35 mouse cellular contexts compared by ENCODE assay signal in genomic region chr13:110363722-110364121, GRCm38 (mm10). TPM values are rescaled to one million over a fixed set of nuclear protein-coding genes. Genes with fewer than 3 reads are reported as not detected.
DNase-seq lines count a peak whose midpoint lies in the region; ATAC-seq and TF ChIP-seq lines count a peak whose summit lies in the region.
"Had no signal": no experiment of that assay in that cellular context is flagged by ENCODE, and none has a peak within 500 bp of the region (broad histone marks: within the 10 kb centered on the region; RNA-seq: fewer than 3 reads in every experiment).

No protein-coding gene starts in this region.

- TF ChIP-seq CTCF in liver, postnatal 0 days (IDR thresholded peaks at IDR 0.05; ENCODE audit: low read depth): no peak

- no peak overlapping the region for H3K4me2 ChIP-seq in liver, postnatal 0 days (ENCODE audit: low read depth, low read length)
- H3K4me2 ChIP-seq in liver, embryonic 11.5 days: no peak overlapping the region
- H3K4me2 ChIP-seq in forebrain, embryonic 15.5 days (replicated peaks): no peak overlapping the region
- H3K4me2 ChIP-seq: embryonic facial prominence, embryonic 13.5 days; heart, embryonic 15.5 days; hindbrain, embryonic 13.5 days; limb, embryonic 12.5 days; midbrain, embryonic 12.5 days had no signal

- 0 out of 2 replicates have a peak, but pooled peaks have one; percentile 28 for ATAC-seq in liver, postnatal 0 days
- no peak for ATAC-seq in liver, embryonic 11.5 days (replicated peaks; ENCODE audit: low FRiP score)
- ATAC-seq in megakaryocyte progenitor cell, adult 5-6 weeks (replicated peaks; ENCODE audit: poor library complexity): peak; percentile 56
- ATAC-seq in forebrain, embryonic 15.5 days (replicated peaks): no peak
- ATAC-seq: forebrain, embryonic 16.5 days had no signal

- H3K4me3 ChIP-seq in liver, postnatal 0 days (ENCODE audit: low read depth, low read length): no peak overlapping the region
- H3K4me3 ChIP-seq in liver, embryonic 11.5 days (ENCODE audit: low read depth, low read length): no peak overlapping the region
- no peak overlapping the region for H3K4me3 ChIP-seq in forebrain, embryonic 15.5 days
- H3K4me3 ChIP-seq: embryonic facial prominence, embryonic 13.5 days; forebrain, embryonic 10.5 days; heart, embryonic 10.5 days; heart, embryonic 15.5 days; hindbrain, embryonic 13.5 days; left cerebral cortex, adult 2 months; limb, embryonic 12.5 days; megakaryocyte, embryonic 14.5 days; midbrain, embryonic 12.5 days had no signal

- 35% methylated on average over 6 of the region's 6 CpGs for WGBS in liver, postnatal 0 days (ENCODE audit: insufficient replicate concordance)
- WGBS in liver, embryonic 11.5 days: 57% methylated on average over 6 of the region's 6 CpGs
- 85% methylated on average over 6 of the region's 6 CpGs for WGBS in forebrain, embryonic 15.5 days

- no peak for TF ChIP-seq EP300 in liver, postnatal 0 days (IDR thresholded peaks at IDR 0.05; ENCODE audit: low read depth)

- H3K27ac ChIP-seq in liver, postnatal 0 days (ENCODE audit: low read depth): peak overlapping the region; percentile 55; the same call in 1 of the 2 replicates
- H3K27ac ChIP-seq in liver, embryonic 11.5 days (ENCODE audit: low read depth, low read length): no peak overlapping the region
- no peak overlapping the region for H3K27ac ChIP-seq in forebrain, embryonic 15.5 days (replicated peaks)
- H3K27ac ChIP-seq: embryonic facial prominence, embryonic 13.5 days; forebrain, embryonic 10.5 days; heart, embryonic 10.5 days; heart, embryonic 15.5 days; hindbrain, embryonic 13.5 days; left cerebral cortex, adult 2 months; limb, embryonic 12.5 days; midbrain, embryonic 12.5 days; stomach, postnatal 0 days had no signal

- H3K4me1 ChIP-seq in liver, postnatal 0 days (ENCODE audit: insufficient read depth): no peaks in the 10 kb centered on the region
- no peaks in the 10 kb centered on the region for H3K4me1 ChIP-seq in liver, embryonic 11.5 days (replicated peaks; ENCODE audit: control insufficient read depth, insufficient read depth, low read length)
- no peaks in the 10 kb centered on the region for H3K4me1 ChIP-seq in forebrain, embryonic 15.5 days
- H3K4me1 ChIP-seq: embryonic facial prominence, embryonic 13.5 days; forebrain, embryonic 10.5 days; heart, embryonic 10.5 days; heart, embryonic 15.5 days; limb, embryonic 12.5 days; megakaryocyte, embryonic 14.5 days; midbrain, embryonic 12.5 days had no signal

- H3K27me3 ChIP-seq in liver, postnatal 0 days (ENCODE audit: insufficient read depth, low read length): no peaks in the 10 kb centered on the region
- H3K27me3 ChIP-seq in liver, embryonic 11.5 days (replicated peaks; ENCODE audit: control insufficient read depth, insufficient read depth, low read length): no peaks in the 10 kb centered on the region
- no peaks in the 10 kb centered on the region for H3K27me3 ChIP-seq in forebrain, embryonic 15.5 days
- H3K27me3 ChIP-seq: embryonic facial prominence, embryonic 13.5 days; heart, embryonic 15.5 days; hindbrain, embryonic 13.5 days; limb, embryonic 12.5 days; midbrain, embryonic 12.5 days had no signal

- DNase-seq in liver, postnatal 0 days: no peak
- no peak for DNase-seq in liver, embryonic 11.5 days (ENCODE audit: low spot score)
- peak; percentile 44 to 62 for DNase-seq in spleen, postnatal 36 days (ENCODE audit: low spot score in 2 of 2)
- no peak for DNase-seq in spleen, postnatal 14 days (ENCODE audit: low spot score in 2 of 2)
- DNase-seq in cerebellum, adult 9-10 months: no peak
- DNase-seq: adrenal gland, postnatal 14 days; cerebellum, adult 11 months; cerebellum, adult 9-11 months; heart, postnatal 36 days; kidney, adult 11 months; kidney, postnatal 25 days; retina, postnatal 1 day; right cerebral cortex, postnatal 14 days; thymus, adult 18-20 months; thymus, postnatal 25 days had no signal

- H3K9me3 ChIP-seq in liver, postnatal 0 days (ENCODE audit: low read length): no peaks in the 10 kb centered on the region
- H3K9me3 ChIP-seq in liver, embryonic 11.5 days (ENCODE audit: control insufficient read depth, low read length): no peaks in the 10 kb centered on the region
- H3K9me3 ChIP-seq in forebrain, embryonic 15.5 days: no peaks in the 10 kb centered on the region
- H3K9me3 ChIP-seq: embryonic facial prominence, embryonic 13.5 days; forebrain, embryonic 10.5 days; heart, embryonic 10.5 days; heart, embryonic 15.5 days; hindbrain, embryonic 13.5 days; limb, embryonic 12.5 days; megakaryocyte, embryonic 14.5 days; midbrain, embryonic 12.5 days had no signal

- no peaks in the 10 kb centered on the region for H3K36me3 ChIP-seq in liver, postnatal 0 days (replicated peaks; ENCODE audit: insufficient read depth, low read length)
- H3K36me3 ChIP-seq in liver, embryonic 11.5 days (ENCODE audit: control insufficient read depth, insufficient read depth, low read length): no peaks in the 10 kb centered on the region
- no peaks in the 10 kb centered on the region for H3K36me3 ChIP-seq in forebrain, embryonic 15.5 days
- H3K36me3 ChIP-seq: embryonic facial prominence, embryonic 13.5 days; forebrain, embryonic 10.5 days; heart, embryonic 10.5 days; heart, embryonic 15.5 days; hindbrain, embryonic 13.5 days; limb, embryonic 12.5 days; midbrain, embryonic 12.5 days had no signal

- H3K9ac ChIP-seq in liver, postnatal 0 days (replicated peaks): no peak overlapping the region
- no peak overlapping the region for H3K9ac ChIP-seq in liver, embryonic 11.5 days (ENCODE audit: low read depth, low read length)
- H3K9ac ChIP-seq in forebrain, embryonic 15.5 days (replicated peaks): no peak overlapping the region
- H3K9ac ChIP-seq: embryonic facial prominence, embryonic 13.5 days; heart, embryonic 15.5 days; hindbrain, embryonic 13.5 days; limb, embryonic 12.5 days; midbrain, embryonic 12.5 days had no signal

RNA-seq across cellular contexts. Expression of gene Gapt, which starts 6.7 kb away (rescaled TPM):
- polyA plus RNA-seq in liver, postnatal 0 days (2015; fragmentation: Nextera tagmentation; extraction: Ambion mirVana): 3.5 and 3.6 TPM in 2 replicates
- 1.8 and 2.0 TPM in 2 replicates for polyA plus RNA-seq in liver, embryonic 11.5 days (2014; fragmentation: Nextera tagmentation; extraction: Ambion mirVana)
- 40.7 and 56.1 TPM in 2 replicates for total RNA-seq in megakaryocyte progenitor cell, adult 5-6 weeks (2015)
- 7.6 and 9.2 TPM in 2 replicates for total RNA-seq in megakaryocyte progenitor cell, adult 5-6 weeks (2017)
- polyA plus RNA-seq in forebrain, embryonic 15.5 days (2015; fragmentation: Nextera tagmentation; extraction: Ambion mirVana): not detected in 2 replicates
- total RNA-seq: gastrocnemius, adult 8-10 months; layer of hippocampus, adult 18-20 months; layer of hippocampus, postnatal 10 days; left cerebral cortex, adult 2 months; left cerebral cortex, postnatal 25 days; liver, adult 2 months; midbrain, postnatal 0 days had no signal
- polyA plus RNA-seq: forebrain, embryonic 16.5 days; midbrain, postnatal 0 days; neural tube, embryonic 14.5 days had no signal

RNA-seq across cellular contexts. Expression of gene Plk2, which starts 31.1 kb away (rescaled TPM):
- 8.4 and 9.6 TPM in 2 replicates for polyA plus RNA-seq in liver, postnatal 0 days (2015; fragmentation: Nextera tagmentation; extraction: Ambion mirVana)
- polyA plus RNA-seq in liver, embryonic 11.5 days (2014; fragmentation: Nextera tagmentation; extraction: Ambion mirVana): 35.6 and 38.5 TPM in 2 replicates
- 0.61 and 0.77 TPM in 2 replicates for total RNA-seq in megakaryocyte progenitor cell, adult 5-6 weeks (2015)
- total RNA-seq in megakaryocyte progenitor cell, adult 5-6 weeks (2017): 2.0 and 2.9 TPM in 2 replicates
- polyA plus RNA-seq in forebrain, embryonic 15.5 days (2015; fragmentation: Nextera tagmentation; extraction: Ambion mirVana): 177 and 183 TPM in 2 replicates

Comparison
In these comparisons a context has a peak if more than half of its experiments do, and no peak if none do; other contexts are left out.
1. ATAC-seq: peak in liver, postnatal 0 days (single experiment) and megakaryocyte progenitor cell, adult 5-6 weeks (single experiment); none in liver, embryonic 11.5 days (single experiment) and forebrain, embryonic 15.5 days (single experiment).
2. DNase-seq: peak in spleen, postnatal 36 days (2 of 2); none in liver, postnatal 0 days (single experiment), liver, embryonic 11.5 days (single experiment), spleen, postnatal 14 days (0 of 2) and cerebellum, adult 9-10 months (single experiment).